10 mouse cellular contexts compared by ENCODE assay signal in genomic region chr6:144339006-144339405, GRCm38 (mm10).
DNase-seq lines count a peak whose midpoint lies in the region; ATAC-seq and TF ChIP-seq lines count a peak whose summit lies in the region.
"Had no signal": no experiment of that assay in that cellular context is flagged by ENCODE, and none has a peak within 500 bp of the region (broad histone marks: within the 10 kb centered on the region; RNA-seq: fewer than 3 reads in every experiment).

No protein-coding gene starts in this region.

- H3K27ac ChIP-seq in lung, postnatal 0 days (ENCODE audit: low read length): no peak overlapping the region
- H3K27ac ChIP-seq: hindbrain, embryonic 10.5 days; neural tube, embryonic 13.5 days had no signal

- WGBS in lung, postnatal 0 days: 58% methylated on average over 13 of the region's 13 CpGs

- no peaks in the 10 kb centered on the region for H3K9me3 ChIP-seq in lung, postnatal 0 days (ENCODE audit: low read length)

- H3K27me3 ChIP-seq in lung, postnatal 0 days (replicated peaks; ENCODE audit: insufficient read depth, low read length): no peaks in the 10 kb centered on the region

- ATAC-seq in lung, postnatal 0 days: no peak

- TF ChIP-seq CTCF in lung, postnatal 0 days (IDR thresholded peaks at IDR 0.05): peak; percentile 63

- DNase-seq in heart, adult 11 months: peak; percentile 22
- no peak for DNase-seq in heart, adult 9 months (ENCODE audit: low spot score in 2 of 2)
- peak; percentile 21 for DNase-seq in lung, postnatal 0 days (ENCODE audit: low spot score)
- no peak for DNase-seq in lung, adult 18-20 months
- peak; percentile 24 to 35 for DNase-seq in kidney, postnatal 4 days
- peak; percentile 15 for DNase-seq in right cerebral cortex, postnatal 4 days
- DNase-seq in ovary, postnatal 14 days (ENCODE audit: low spot score): no peak
- no peak for DNase-seq in urinary bladder, postnatal 10 days (ENCODE audit: low spot score)

- no peak overlapping the region for H3K4me2 ChIP-seq in lung, postnatal 0 days (replicated peaks; ENCODE audit: low read depth, low read length)
- H3K4me2 ChIP-seq: neural tube, embryonic 13.5 days had no signal

- H3K4me1 ChIP-seq in lung, postnatal 0 days (ENCODE audit: insufficient read depth, low read depth, low read length): no peaks in the 10 kb centered on the region; the same call in 1 of the 2 replicates

- no peak for TF ChIP-seq EP300 in lung, postnatal 0 days (IDR thresholded peaks at IDR 0.05)

- no peak overlapping the region for H3K9ac ChIP-seq in lung, postnatal 0 days (replicated peaks; ENCODE audit: low read depth)
- H3K9ac ChIP-seq: neural tube, embryonic 13.5 days had no signal

- no peaks in the 10 kb centered on the region for H3K36me3 ChIP-seq in lung, postnatal 0 days (ENCODE audit: insufficient read depth, low read length)
- H3K36me3 ChIP-seq: hindbrain, embryonic 10.5 days; neural tube, embryonic 13.5 days had no signal

- no peak overlapping the region for H3K4me3 ChIP-seq in lung, postnatal 0 days (ENCODE audit: low read depth, low read length)
- H3K4me3 ChIP-seq: hindbrain, embryonic 10.5 days; neural tube, embryonic 13.5 days had no signal

Comparison
In these comparisons a context has a peak if more than half of its experiments do, and no peak if none do; other contexts are left out.
1. DNase-seq: peak in heart, adult 11 months (single experiment), lung, postnatal 0 days (single experiment), kidney, postnatal 4 days (2 of 2) and right cerebral cortex, postnatal 4 days (single experiment); none in heart, adult 9 months (0 of 2), lung, adult 18-20 months (0 of 2), ovary, postnatal 14 days (single experiment) and urinary bladder, postnatal 10 days (single experiment).